Mouse (Mus musculus): ENCODE measurements around the gene Stx5a. TPM values are rescaled to one million over a fixed set of nuclear protein-coding genes. Genes with fewer than 3 reads are reported as not detected.

Gene Stx5a
- total and polyA plus RNA-seq, 2 experiments from 2014 or later = 95.3 to 110 TPM

GRCm38 (mm10) chr19:8770567-8771270 is 29.5 kb downstream of the Stx5a start, which contains the start of gene Tmem223:
Gene Tmem223 (plus strand): TSS chr19:8770996.
- Histone ChIP-seq H3K4me1 (ENCODE audit: insufficient read depth, low read length) (peaks cover 12% of the 10 kb centered on the region), H3K27me3 (ENCODE audit: insufficient read depth, low read length) (no peaks in the 10 kb centered on the region), H3K4me2 (ENCODE audit: low read depth, low read length) (peak within 1 kb of the TSS; percentile 81), H3K9ac (replicated peaks; ENCODE audit: low read length) (peak within 1 kb of the TSS; percentile 90), H3K36me3 (ENCODE audit: insufficient read depth, low read length) (peaks cover 35% of the 10 kb centered on the region), H3K9me3 (ENCODE audit: low read length) (no peaks in the 10 kb centered on the region), H3K4me3 (ENCODE audit: low read length) (peak within 1 kb of the TSS; percentile 84), H3K27ac (peak within 1 kb of the TSS; percentile 91)
- peak; percentile 67 for ATAC-seq
- DNase-seq (ENCODE audit: low spot score) = peak; percentile 90
- TF ChIP-seq CTCF (IDR thresholded peaks at IDR 0.05; ENCODE audit: low read depth) = peak; percentile 47
- 28% methylated on average over 29 of the region's 29 CpGs for WGBS

- Histone ChIP-seq H3K9ac (replicated peaks; ENCODE audit: low read length) (peak overlapping the region; percentile 93; the same call in 1 of the 2 replicates), H3K4me2 (ENCODE audit: low read depth, low read length) (peak overlapping the region; percentile 95), H3K9me3 (ENCODE audit: low read length) (no peaks in the 10 kb centered on the region), H3K27ac (no peak overlapping the region), H3K27me3 (ENCODE audit: insufficient read depth, low read length) (no peaks in the 10 kb centered on the region), H3K36me3 (ENCODE audit: insufficient read depth, low read length) (peaks cover 17% of the 10 kb centered on the region), H3K4me3 (ENCODE audit: low read length) (no peak overlapping the region), H3K4me1 (ENCODE audit: insufficient read depth, low read length) (peaks cover 12% of the 10 kb centered on the region)
- WGBS = 87% methylated on average over 5 of the region's 5 CpGs
- no peak for TF ChIP-seq CTCF (IDR thresholded peaks at IDR 0.05; ENCODE audit: low read depth)
- DNase-seq (ENCODE audit: low spot score) = no peak
- ATAC-seq = no peak
These were observed 31.8 kb downstream of the Stx5a start for GRCm38 (mm10) chr19:8772996-8773395.

- no peak for TF ChIP-seq CTCF (IDR thresholded peaks at IDR 0.05; ENCODE audit: low read depth)
- peak overlapping the region; percentile 93 for H3K9ac ChIP-seq (replicated peaks; ENCODE audit: low read length)
- WGBS = 61% methylated on average over 6 of the region's 6 CpGs
- peaks cover 17% of the 10 kb centered on the region for H3K36me3 ChIP-seq (ENCODE audit: insufficient read depth, low read length)
- DNase-seq (ENCODE audit: low spot score) (no peak), ATAC-seq (no peak)
- H3K27ac ChIP-seq = peak overlapping the region; percentile 95; the same call in 1 of the 2 replicates
- H3K4me1 ChIP-seq (ENCODE audit: insufficient read depth, low read length) = peaks cover 12% of the 10 kb centered on the region
- peak overlapping the region; percentile 95 for H3K4me2 ChIP-seq (ENCODE audit: low read depth, low read length)
- no peaks in the 10 kb centered on the region for H3K27me3 ChIP-seq (ENCODE audit: insufficient read depth, low read length)
- H3K4me3 ChIP-seq (ENCODE audit: low read length) = peak overlapping the region; percentile 69
- no peaks in the 10 kb centered on the region for H3K9me3 ChIP-seq (ENCODE audit: low read length)
These were observed 32.2 kb downstream of the Stx5a start for GRCm38 (mm10) chr19:8773409-8773808.

GRCm38 (mm10) chr19:8774086-8774835 is 33.0 kb downstream of the Stx5a start, which contains the start of gene Tmem179b:
Gene Tmem179b (minus strand): TSS chr19:8774467.
- peaks cover 14% of the 10 kb centered on the region; the same call in 1 of the 2 replicates for H3K36me3 ChIP-seq (ENCODE audit: insufficient read depth, low read length)
- DNase-seq (ENCODE audit: low spot score) (peak; percentile 97), ATAC-seq (peak; percentile 94)
- WGBS = under 1% methylated on average over 67 of the region's 68 CpGs
- H3K4me1 ChIP-seq (ENCODE audit: insufficient read depth, low read length) = peaks cover 12% of the 10 kb centered on the region
- H3K27ac ChIP-seq = peak within 1 kb of the TSS; percentile 95
- peak; percentile 23; the same call in 1 of the 2 replicates for TF ChIP-seq CTCF (IDR thresholded peaks at IDR 0.05; ENCODE audit: low read depth)
- H3K4me2 ChIP-seq (ENCODE audit: low read depth, low read length) = peak within 1 kb of the TSS; percentile 95
- peak within 1 kb of the TSS; percentile 69 for H3K4me3 ChIP-seq (ENCODE audit: low read length)
- H3K27me3 ChIP-seq (ENCODE audit: insufficient read depth, low read length) = no peaks in the 10 kb centered on the region
- H3K9ac ChIP-seq (replicated peaks; ENCODE audit: low read length) = peak within 1 kb of the TSS; percentile 93
- H3K9me3 ChIP-seq (ENCODE audit: low read length) = no peaks in the 10 kb centered on the region

- Histone ChIP-seq H3K27ac (peak overlapping the region; percentile 95), H3K36me3 (ENCODE audit: insufficient read depth, low read length) (peaks cover 16% of the 10 kb centered on the region; the same call in 1 of the 2 replicates), H3K9me3 (ENCODE audit: low read length) (no peaks in the 10 kb centered on the region), H3K9ac (replicated peaks; ENCODE audit: low read length) (peak overlapping the region; percentile 93), H3K4me1 (ENCODE audit: insufficient read depth, low read length) (peaks cover 12% of the 10 kb centered on the region), H3K4me2 (ENCODE audit: low read depth, low read length) (peak overlapping the region; percentile 95), H3K4me3 (ENCODE audit: low read length) (peak overlapping the region; percentile 69), H3K27me3 (ENCODE audit: insufficient read depth, low read length) (no peaks in the 10 kb centered on the region)
- TF ChIP-seq CTCF (IDR thresholded peaks at IDR 0.05; ENCODE audit: low read depth) = no peak
- 5% methylated on average over 20 of the region's 20 CpGs for WGBS
- DNase-seq (ENCODE audit: low spot score) (peak; percentile 31), ATAC-seq (no peak; the same call in none of the 2 replicates)
These were observed 33.8 kb downstream of the Stx5a start for GRCm38 (mm10) chr19:8774951-8775421.

GRCm38 (mm10) chr19:8786008-8786781 is 45.0 kb downstream of the Stx5a start, which contains the start of gene Taf6l:
Gene Taf6l (minus strand): TSS chr19:8786417.
- peak within 1 kb of the TSS; percentile 55 for H3K9ac ChIP-seq (replicated peaks; ENCODE audit: low read length)
- ATAC-seq (peak; percentile 100), DNase-seq (ENCODE audit: low spot score) (peak; percentile 97)
- peaks cover 17% of the 10 kb centered on the region; the same call in 1 of the 2 replicates for H3K36me3 ChIP-seq (ENCODE audit: insufficient read depth, low read length)
- H3K9me3 ChIP-seq (ENCODE audit: low read length) = no peaks in the 10 kb centered on the region
- no peaks in the 10 kb centered on the region for H3K4me1 ChIP-seq (ENCODE audit: insufficient read depth, low read length)
- H3K27me3 ChIP-seq (ENCODE audit: insufficient read depth, low read length) = no peaks in the 10 kb centered on the region
- H3K4me2 ChIP-seq (ENCODE audit: low read depth, low read length) = peak within 1 kb of the TSS; percentile 61
- WGBS = under 1% methylated on average over 32 of the region's 32 CpGs
- peak within 1 kb of the TSS; percentile 57 for H3K4me3 ChIP-seq (ENCODE audit: low read length)
- peak; percentile 63 for TF ChIP-seq CTCF (IDR thresholded peaks at IDR 0.05; ENCODE audit: low read depth)
- H3K27ac ChIP-seq = peak within 1 kb of the TSS; percentile 64; the same call in 1 of the 2 replicates
